Mouse (Mus musculus) liver, embryonic 11.5 days (tissue): Measurements from ENCODE around the gene Ntsr1. TPM values are rescaled to one million over a fixed set of nuclear protein-coding genes. Genes with fewer than 3 reads are reported as not detected.

ENCODE experiments used
- ATAC-seq: fragments of 200-750 bp; cut with Nextera tagmentation; replicated peaks from 2 replicates; pipeline ENCODE4 v1.8.0; 2017; ENCODE audit warnings: moderate number of reproducible peaks, mild to moderate bottlenecking, moderate TSS enrichment, moderate library complexity; ENCODE audit not compliant: low FRiP score
- DNase-seq: peaks from one replicate; pipeline ENCODE4 v3.0.0-alpha.2; 2017; ENCODE audit warnings: low spot score
- H3K27ac ChIP-seq: fragments of 300-500 bp; sonication (generic); 2 replicates; pipeline ENCODE4 v1.5.1; 2014; ENCODE audit warnings: mild to moderate bottlenecking, low read depth, low read length, control low read depth
- H3K27me3 ChIP-seq: fragments of 300-500 bp; sonication (generic); replicated peaks from 2 replicates; pipeline ENCODE4 v1.6.1; 2014; ENCODE audit warnings: low read length, mixed read lengths; ENCODE audit not compliant: control insufficient read depth, insufficient read depth
- H3K36me3 ChIP-seq: fragments of 300-500 bp; sonication (generic); 2 replicates; pipeline ENCODE4 v1.6.1; 2014; ENCODE audit warnings: mild to moderate bottlenecking, low read length, moderate library complexity, mixed read lengths; ENCODE audit not compliant: control insufficient read depth, insufficient read depth
- H3K4me1 ChIP-seq: fragments of 300-500 bp; sonication (generic); replicated peaks from 2 replicates; pipeline ENCODE4 v1.6.1; 2014; ENCODE audit warnings: low read length, mixed read lengths; ENCODE audit not compliant: control insufficient read depth, insufficient read depth
- H3K4me2 ChIP-seq: fragments of 300-500 bp; sonication (generic); 2 replicates; pipeline ENCODE4 v1.6.1; 2014; ENCODE audit warnings: mild to moderate bottlenecking, control low read depth, moderate library complexity
- H3K4me3 ChIP-seq: fragments of 300-500 bp; sonication (generic); 2 replicates; pipeline ENCODE4 v1.5.1; 2014; ENCODE audit warnings: low read depth, low read length, control low read depth
- H3K9ac ChIP-seq: fragments of 300-500 bp; sonication (generic); 2 replicates; pipeline ENCODE4 v1.6.1; 2014; ENCODE audit warnings: low read depth, low read length, control low read depth
- H3K9me3 ChIP-seq: fragments of 300-500 bp; sonication (generic); 2 replicates; pipeline ENCODE4 v1.6.1; 2016; ENCODE audit warnings: low read length, inconsistent platforms, mixed read lengths; ENCODE audit not compliant: control insufficient read depth
- WGBS: fragments of 180-500 bp; shearing (Covaris S2); extraction: QIAGEN DNeasy Blood & Tissue Kit; methylation state at CpG from one replicate; pipeline ENCODE4 v1.1.7; 2014; 5-methylcytosine and 5-hydroxymethylcytosine counted together
- polyA plus RNA-seq: library from polyadenylated mRNA; unstranded; fragments of >200 nt; fragmentation: Nextera tagmentation; extraction: Ambion mirVana; gene quantifications from 2 replicates; pipeline ENCODE4 v1.2.1, GENCODE M21; 2014

The Ntsr1 gene
- polyA plus RNA-seq, 1 experiment from 2014 or later = 0.49 TPM

GRCm38 (mm10) chr2:180581002-180581401 is 81.2 kb downstream of the Ntsr1 start, which contains the start of gene Mrgbp:
TSS of gene Mrgbp (plus strand) at chr2:180581304.
- H3K4me2 ChIP-seq = peak within 1 kb of the TSS; percentile 45
- no peak for ATAC-seq
- DNase-seq = no peak
- H3K4me3 ChIP-seq = no peak within 1 kb of the TSS
- no peaks in the 10 kb centered on the region for H3K9me3 ChIP-seq
- peaks cover 12% of the 10 kb centered on the region for H3K36me3 ChIP-seq
- no peak within 1 kb of the TSS; the same call in 1 of the 2 replicates for H3K9ac ChIP-seq
- no peaks in the 10 kb centered on the region for H3K27me3 ChIP-seq
- peaks cover 13% of the 10 kb centered on the region for H3K4me1 ChIP-seq
- 75% methylated on average over 3 of the region's 3 CpGs for WGBS
- H3K27ac ChIP-seq = no peak within 1 kb of the TSS

GRCm38 (mm10) chr2:180582481-180583153 is 82.8 kb downstream of the Ntsr1 start:
- DNase-seq = peak; percentile 96
- Histone ChIP-seq H3K4me3 (peak overlapping the region; percentile 78), H3K4me2 (peak overlapping the region; percentile 80), H3K9me3 (no peaks in the 10 kb centered on the region), H3K4me1 (peaks cover 13% of the 10 kb centered on the region), H3K36me3 (peaks cover 12% of the 10 kb centered on the region), H3K27me3 (no peaks in the 10 kb centered on the region), H3K27ac (peak overlapping the region; percentile 76), H3K9ac (peak overlapping the region; percentile 89)
- WGBS = under 1% methylated on average over 55 of the region's 57 CpGs
- peak; percentile 86 for ATAC-seq

- H3K4me2 ChIP-seq = peak overlapping the region; percentile 80
- H3K36me3 ChIP-seq = peaks cover 12% of the 10 kb centered on the region
- peak overlapping the region; percentile 89 for H3K9ac ChIP-seq
- DNase-seq (no peak), ATAC-seq (peak; percentile 28)
- peak overlapping the region; percentile 78 for H3K4me3 ChIP-seq
- no peaks in the 10 kb centered on the region for H3K27me3 ChIP-seq
- no peaks in the 10 kb centered on the region for H3K9me3 ChIP-seq
- WGBS = 22% methylated on average over 7 of the region's 7 CpGs
- H3K4me1 ChIP-seq = peaks cover 13% of the 10 kb centered on the region
- H3K27ac ChIP-seq = peak overlapping the region; percentile 76
Observed at GRCm38 (mm10) chr2:180583154-180583507, 83.4 kb downstream of the Ntsr1 start.

- H3K9ac ChIP-seq = peak overlapping the region; percentile 85
- H3K36me3 ChIP-seq = peaks cover 24% of the 10 kb centered on the region
- ATAC-seq (no peak; the same call in 1 of the 2 replicates), DNase-seq (no peak)
- H3K9me3 ChIP-seq = no peaks in the 10 kb centered on the region
- H3K4me1 ChIP-seq = peaks cover 11% of the 10 kb centered on the region
- 51% methylated on average over 6 of the region's 6 CpGs for WGBS
- peak overlapping the region; percentile 64; the same call in 1 of the 2 replicates for H3K27ac ChIP-seq
- peak overlapping the region; percentile 79 for H3K4me3 ChIP-seq
- peak overlapping the region; percentile 83 for H3K4me2 ChIP-seq
- H3K27me3 ChIP-seq = no peaks in the 10 kb centered on the region
Observed at GRCm38 (mm10) chr2:180588736-180589122, 89.0 kb downstream of the Ntsr1 start.

GRCm38 (mm10) chr2:180589123-180589831 is 89.5 kb downstream of the Ntsr1 start, which contains the start of gene Ogfr:
TSS of gene Ogfr (plus strand) at chr2:180589245.
- ATAC-seq = peak; percentile 85
- H3K9ac ChIP-seq = peak within 1 kb of the TSS; percentile 85
- H3K27ac ChIP-seq = peak within 1 kb of the TSS; percentile 64; the same call in 1 of the 2 replicates
- H3K9me3 ChIP-seq = no peaks in the 10 kb centered on the region
- H3K4me1 ChIP-seq = peaks cover 6% of the 10 kb centered on the region
- peak; percentile 90 for DNase-seq
- peak within 1 kb of the TSS; percentile 83 for H3K4me2 ChIP-seq
- peak within 1 kb of the TSS; percentile 79 for H3K4me3 ChIP-seq
- under 1% methylated on average over 67 of the region's 67 CpGs for WGBS
- no peaks in the 10 kb centered on the region for H3K27me3 ChIP-seq
- H3K36me3 ChIP-seq = peaks cover 27% of the 10 kb centered on the region

Other genes starting within 250 kb of the Ntsr1 start
- gene Rps21, start 242.6 kb upstream of the Ntsr1 start, polyA plus RNA-seq = 736 and 852 TPM in 2 replicates
- gene Cables2, start 226.5 kb upstream of the Ntsr1 start, polyA plus RNA-seq = 9.4 and 9.6 TPM in 2 replicates
- gene Rbbp8nl, start 210.1 kb upstream of the Ntsr1 start, polyA plus RNA-seq = 0.10 and 0.16 TPM in 2 replicates
- 7.6 and 7.7 TPM in 2 replicates for gene Gata5, start 165.3 kb upstream of the Ntsr1 start, polyA plus RNA-seq
- 1.5 and 2.0 TPM in 2 replicates for gene Slco4a1, start 43.7 kb upstream of the Ntsr1 start, polyA plus RNA-seq
- gene Mrgbp, start 81.3 kb downstream of the Ntsr1 start, polyA plus RNA-seq = 23.2 and 26.2 TPM in 2 replicates
- 50.7 and 53.4 TPM in 2 replicates for gene Ogfr, start 89.3 kb downstream of the Ntsr1 start, polyA plus RNA-seq
- 2.6 and 3.4 TPM in 2 replicates for gene Col9a3, start 97.8 kb downstream of the Ntsr1 start, polyA plus RNA-seq
- 0.15 and 0.29 TPM in 2 replicates for gene Tcfl5, start 142.7 kb downstream of the Ntsr1 start, polyA plus RNA-seq
- 28.7 and 29.8 TPM in 2 replicates for gene Dido1, start 210.0 kb downstream of the Ntsr1 start, polyA plus RNA-seq
- 95.7 and 102 TPM in 2 replicates for gene Gid8, start 210.1 kb downstream of the Ntsr1 start, polyA plus RNA-seq
- gene Slc17a9, start 225.3 kb downstream of the Ntsr1 start, polyA plus RNA-seq = 4.3 and 4.7 TPM in 2 replicates